Mouse (Mus musculus): ENCODE results near the gene Syt16. TPM values are rescaled to one million over a fixed set of nuclear protein-coding genes. Genes with fewer than 3 reads are reported as not detected.

Syt16 gene
- polyA plus RNA-seq, 1 experiment: not detected

- no peak overlapping the region for H3K4me3 ChIP-seq
- H3ac ChIP-seq (ENCODE audit: control insufficient read depth, insufficient read length): no peak overlapping the region
- TF ChIP-seq TCF3 (IDR thresholded peaks at IDR 0.05; ENCODE audit: insufficient read length, low read depth) (no peak), E2F4 (IDR thresholded peaks at IDR 0.05; ENCODE audit: insufficient read depth) (no peak), MYOG (IDR thresholded peaks at IDR 0.05; ENCODE audit: control insufficient read depth in 1 of 3, insufficient read depth in 1 of 3, insufficient read length in 2 of 3, low read depth in 2 of 3) (no peak), SRF (IDR thresholded peaks at IDR 0.05; ENCODE audit: control insufficient read depth, insufficient read length, low read depth) (no peak), TCF12 (IDR thresholded peaks at IDR 0.05; ENCODE audit: insufficient read depth, poor library complexity, severe bottlenecking) (no peak), MYOD1 (IDR thresholded peaks at IDR 0.05; ENCODE audit: control insufficient read depth in 1 of 3, insufficient read length in 2 of 3, low read depth in 2 of 3) (no peak), USF1 (IDR thresholded peaks at IDR 0.05; ENCODE audit: low read depth) (no peak), POLR2A (IDR thresholded peaks at IDR 0.05; ENCODE audit: insufficient read length, low read depth) (no peak), REST (IDR thresholded peaks at IDR 0.05; ENCODE audit: insufficient read depth, insufficient read length) (no peak), POLR2AphosphoS2 (IDR thresholded peaks at IDR 0.05; ENCODE audit: insufficient read length, low read depth) (no peak), CEBPB (IDR thresholded peaks at IDR 0.05; ENCODE audit: insufficient read depth, poor library complexity, severe bottlenecking) (no peak), MAX (IDR thresholded peaks at IDR 0.05; ENCODE audit: low read depth) (no peak)
- no peak overlapping the region for H3K4me2 ChIP-seq (ENCODE audit: low read depth)
- peaks cover 7% of the 10 kb centered on the region for H3K36me3 ChIP-seq (ENCODE audit: control insufficient read depth, insufficient read depth)
- H3K79me2 ChIP-seq (ENCODE audit: control insufficient read depth, insufficient read depth): no peaks in the 10 kb centered on the region
- no peaks in the 10 kb centered on the region for H3K27me3 ChIP-seq (ENCODE audit: control insufficient read depth, insufficient read depth, insufficient read length)
Observed at GRCm38 (mm10) chr12:73953420-73954186, 43.9 kb upstream of the Syt16 start.

- no peaks in the 10 kb centered on the region for H3K36me3 ChIP-seq (ENCODE audit: control insufficient read depth, insufficient read depth)
- no peak for TF ChIP-seq POLR2A (IDR thresholded peaks at IDR 0.05; ENCODE audit: insufficient read length, low read depth)
- no peak for TF ChIP-seq POLR2AphosphoS2 (IDR thresholded peaks at IDR 0.05; ENCODE audit: insufficient read length, low read depth)
- TF ChIP-seq MYOD1 (IDR thresholded peaks at IDR 0.05; ENCODE audit: control insufficient read depth in 1 of 3, insufficient read length in 2 of 3, low read depth in 2 of 3): no peak
- no peak for TF ChIP-seq E2F4 (IDR thresholded peaks at IDR 0.05; ENCODE audit: insufficient read depth)
- no peak for TF ChIP-seq CEBPB (IDR thresholded peaks at IDR 0.05; ENCODE audit: insufficient read depth, poor library complexity, severe bottlenecking)
- TF ChIP-seq MYOG (IDR thresholded peaks at IDR 0.05; ENCODE audit: control insufficient read depth in 1 of 3, insufficient read depth in 1 of 3, insufficient read length in 2 of 3, low read depth in 2 of 3): no peak
- TF ChIP-seq TCF12 (IDR thresholded peaks at IDR 0.05; ENCODE audit: insufficient read depth, poor library complexity, severe bottlenecking): no peak
- TF ChIP-seq MAX (IDR thresholded peaks at IDR 0.05; ENCODE audit: low read depth): no peak
- TF ChIP-seq SRF (IDR thresholded peaks at IDR 0.05; ENCODE audit: control insufficient read depth, insufficient read length, low read depth): no peak
- TF ChIP-seq REST (IDR thresholded peaks at IDR 0.05; ENCODE audit: insufficient read depth, insufficient read length): no peak
- no peak for TF ChIP-seq TCF3 (IDR thresholded peaks at IDR 0.05; ENCODE audit: insufficient read length, low read depth)
- no peak for TF ChIP-seq USF1 (IDR thresholded peaks at IDR 0.05; ENCODE audit: low read depth)
- H3K4me3 ChIP-seq: no peak overlapping the region
- H3K27me3 ChIP-seq (ENCODE audit: control insufficient read depth, insufficient read depth, insufficient read length): no peaks in the 10 kb centered on the region
- H3K79me2 ChIP-seq (ENCODE audit: control insufficient read depth, insufficient read depth): no peaks in the 10 kb centered on the region
- H3ac ChIP-seq (ENCODE audit: control insufficient read depth, insufficient read length): no peak overlapping the region
- H3K4me2 ChIP-seq (ENCODE audit: low read depth): no peak overlapping the region
Observed at GRCm38 (mm10) chr12:73954785-73955184, 42.7 kb upstream of the Syt16 start.

- H3K4me3 ChIP-seq: no peak overlapping the region
- TF ChIP-seq USF1 (IDR thresholded peaks at IDR 0.05; ENCODE audit: low read depth): no peak
- no peak for TF ChIP-seq POLR2AphosphoS2 (IDR thresholded peaks at IDR 0.05; ENCODE audit: insufficient read length, low read depth)
- no peak for TF ChIP-seq MYOD1 (IDR thresholded peaks at IDR 0.05; ENCODE audit: control insufficient read depth in 1 of 3, insufficient read length in 2 of 3, low read depth in 2 of 3)
- TF ChIP-seq TCF12 (IDR thresholded peaks at IDR 0.05; ENCODE audit: insufficient read depth, poor library complexity, severe bottlenecking): no peak
- TF ChIP-seq REST (IDR thresholded peaks at IDR 0.05; ENCODE audit: insufficient read depth, insufficient read length): no peak
- H3K27me3 ChIP-seq (ENCODE audit: control insufficient read depth, insufficient read depth, insufficient read length): no peaks in the 10 kb centered on the region
- no peaks in the 10 kb centered on the region for H3K36me3 ChIP-seq (ENCODE audit: control insufficient read depth, insufficient read depth)
- no peak overlapping the region for H3ac ChIP-seq (ENCODE audit: control insufficient read depth, insufficient read length)
- H3K79me2 ChIP-seq (ENCODE audit: control insufficient read depth, insufficient read depth): no peaks in the 10 kb centered on the region
- no peak overlapping the region for H3K4me2 ChIP-seq (ENCODE audit: low read depth)
Observed at GRCm38 (mm10) chr12:73957676-73958075, 39.8 kb upstream of the Syt16 start.

- TF ChIP-seq CEBPB (IDR thresholded peaks at IDR 0.05; ENCODE audit: insufficient read depth, poor library complexity, severe bottlenecking) (no peak), MYOG (IDR thresholded peaks at IDR 0.05; ENCODE audit: control insufficient read depth in 1 of 3, insufficient read depth in 1 of 3, insufficient read length in 2 of 3, low read depth in 2 of 3) (no peak), E2F4 (IDR thresholded peaks at IDR 0.05; ENCODE audit: insufficient read depth) (no peak), POLR2A (IDR thresholded peaks at IDR 0.05; ENCODE audit: insufficient read length, low read depth) (no peak), MAX (IDR thresholded peaks at IDR 0.05; ENCODE audit: low read depth) (no peak), USF1 (IDR thresholded peaks at IDR 0.05; ENCODE audit: low read depth) (no peak), MYOD1 (IDR thresholded peaks at IDR 0.05; ENCODE audit: control insufficient read depth in 1 of 3, insufficient read length in 2 of 3, low read depth in 2 of 3) (no peak), TCF3 (IDR thresholded peaks at IDR 0.05; ENCODE audit: insufficient read length, low read depth) (no peak), POLR2AphosphoS2 (IDR thresholded peaks at IDR 0.05; ENCODE audit: insufficient read length, low read depth) (no peak), REST (IDR thresholded peaks at IDR 0.05; ENCODE audit: insufficient read depth, insufficient read length) (no peak), SRF (IDR thresholded peaks at IDR 0.05; ENCODE audit: control insufficient read depth, insufficient read length, low read depth) (no peak), TCF12 (IDR thresholded peaks at IDR 0.05; ENCODE audit: insufficient read depth, poor library complexity, severe bottlenecking) (no peak)
- H3K4me2 ChIP-seq (ENCODE audit: low read depth): no peak overlapping the region
- no peaks in the 10 kb centered on the region for H3K27me3 ChIP-seq (ENCODE audit: control insufficient read depth, insufficient read depth, insufficient read length)
- no peaks in the 10 kb centered on the region for H3K36me3 ChIP-seq (ENCODE audit: control insufficient read depth, insufficient read depth)
- H3K79me2 ChIP-seq (ENCODE audit: control insufficient read depth, insufficient read depth): no peaks in the 10 kb centered on the region
- H3ac ChIP-seq (ENCODE audit: control insufficient read depth, insufficient read length): no peak overlapping the region
- no peak overlapping the region for H3K4me3 ChIP-seq
Observed at GRCm38 (mm10) chr12:73958830-73959229, 38.6 kb upstream of the Syt16 start.
